Mouse (Mus musculus) E14TG2a.4 (cell line): ENCODE measurements around the gene Gm20388.

ENCODE experiments used
- H3K27me3 ChIP-seq: 2 replicates; pipeline ENCODE4 v1.6.1; 2014; ENCODE audit warnings: low read length, control low read depth; ENCODE audit not compliant: insufficient read depth
- H3K36me3 ChIP-seq: 2 replicates; pipeline ENCODE4 v1.6.1; 2014; ENCODE audit warnings: low read length, control low read depth; ENCODE audit not compliant: insufficient read depth
- H3K4me1 ChIP-seq: replicated peaks from 2 replicates; pipeline ENCODE4 v1.6.1; 2014; ENCODE audit warnings: low read depth, low read length, control low read depth
- H3K4me3 ChIP-seq: replicated peaks from 2 replicates; pipeline ENCODE4 v1.5.1; 2014; ENCODE audit warnings: mild to moderate bottlenecking, low read length
- H3K9me3 ChIP-seq: 2 replicates; pipeline ENCODE4 v1.6.1; 2014; ENCODE audit warnings: low read length, control low read depth
- CTCF ChIP-seq: conservative IDR thresholded peaks from 2 replicates; pipeline ENCODE4 v1.5.1; 2014; ENCODE audit warnings: low read length
- NANOG ChIP-seq: IDR thresholded peaks from 2 replicates; pipeline ENCODE4 v1.6.1; 2014; ENCODE audit warnings: borderline replicate concordance, low read length, mixed read lengths
- POU5F1 ChIP-seq: IDR thresholded peaks from 2 replicates; pipeline ENCODE4 v1.6.1; 2014; ENCODE audit warnings: low read length, borderline replicate concordance

The Gm20388 gene

GRCm38 (mm10) chr8:121084210-121084951 is 1173.7 kb downstream of the Gm20388 start, which contains the start of gene Foxf1:
TSS of gene Foxf1 (plus strand) at chr8:121084386.
- Histone ChIP-seq H3K4me3 (peak within 1 kb of the TSS; percentile 78), H3K9me3 (no peaks in the 10 kb centered on the region), H3K4me1 (peaks cover 45% of the 10 kb centered on the region), H3K36me3 (no peaks in the 10 kb centered on the region), H3K27me3 (peaks cover 94% of the 10 kb centered on the region)
- TF ChIP-seq CTCF (no peak), NANOG (no peak), POU5F1 (no peak)

DNA sequence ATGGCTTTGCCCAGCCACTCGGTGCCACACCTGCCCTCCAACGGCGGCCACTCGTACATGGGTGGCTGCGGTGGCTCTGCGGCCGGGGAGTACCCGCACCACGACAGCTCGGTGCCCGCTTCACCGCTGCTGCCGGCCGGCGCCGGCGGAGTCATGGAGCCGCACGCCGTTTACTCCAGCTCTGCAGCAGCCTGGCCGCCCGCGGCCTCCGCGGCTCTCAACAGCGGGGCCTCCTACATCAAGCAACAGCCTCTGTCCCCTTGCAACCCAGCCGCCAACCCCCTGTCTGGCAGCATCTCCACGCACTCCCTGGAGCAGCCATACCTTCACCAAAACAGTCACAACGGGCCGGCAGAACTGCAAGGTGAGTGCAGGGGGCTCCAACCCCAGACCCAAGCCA is 1174.4 kb downstream of the Gm20388 start:
- Histone ChIP-seq H3K36me3 (no peaks in the 10 kb centered on the region), H3K4me3 (peak overlapping the region; percentile 69), H3K27me3 (peaks cover 94% of the 10 kb centered on the region), H3K4me1 (peaks cover 49% of the 10 kb centered on the region), H3K9me3 (no peaks in the 10 kb centered on the region)
- TF ChIP-seq POU5F1 (no peak), CTCF (no peak)

- Histone ChIP-seq H3K36me3 (no peaks in the 10 kb centered on the region), H3K9me3 (no peaks in the 10 kb centered on the region), H3K4me3 (no peak overlapping the region), H3K27me3 (peaks cover 94% of the 10 kb centered on the region), H3K4me1 (peaks cover 47% of the 10 kb centered on the region)
- no peak for TF ChIP-seq NANOG
Observed at GRCm38 (mm10) chr8:121085561-121085960, 1174.9 kb downstream of the Gm20388 start.

DNA sequence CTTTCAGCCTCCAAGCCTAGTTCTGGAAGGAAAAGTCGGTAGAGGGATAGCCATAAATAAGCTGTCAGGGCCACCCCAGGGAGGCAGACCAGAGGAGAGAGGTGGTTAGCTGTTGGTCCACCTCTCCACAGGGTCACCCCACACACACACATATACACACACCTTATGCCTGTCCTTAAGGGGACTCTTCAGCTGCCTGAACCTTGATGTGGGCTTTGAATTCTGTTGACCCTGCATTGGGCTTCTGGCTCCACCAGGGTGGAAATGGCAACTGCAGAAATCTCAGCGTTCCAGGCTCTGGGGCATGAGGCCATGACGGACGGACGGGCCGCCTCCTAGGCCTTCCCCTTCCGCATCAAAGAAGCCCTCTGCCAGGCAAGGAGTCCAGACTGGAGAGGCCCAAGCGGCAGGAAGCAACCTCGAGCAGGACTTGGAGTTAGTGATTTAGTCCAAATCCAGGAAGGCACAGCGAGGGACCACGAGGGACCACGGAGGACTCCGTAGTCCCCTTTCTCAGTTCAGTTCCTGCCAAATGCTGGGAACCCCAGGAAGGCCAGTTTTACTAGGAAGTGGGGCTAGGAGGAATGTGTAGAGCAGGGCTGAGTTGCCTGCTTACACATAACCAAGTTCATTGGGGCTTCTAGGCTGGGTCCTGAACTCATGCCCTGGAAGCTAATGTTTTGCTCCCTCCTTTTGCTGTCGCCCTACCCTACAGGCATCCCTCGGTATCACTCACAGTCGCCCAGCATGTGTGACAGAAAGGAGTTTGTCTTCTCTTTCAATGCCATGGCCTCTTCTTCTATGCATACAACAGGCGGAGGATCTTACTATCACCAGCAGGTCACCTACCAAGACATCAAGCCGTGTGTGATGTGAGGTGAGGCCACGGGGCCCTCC is 1175.6 kb downstream of the Gm20388 start:
- TF ChIP-seq NANOG (no peak), CTCF (no peak), POU5F1 (no peak)
- H3K36me3 ChIP-seq, result no peaks in the 10 kb centered on the region
- no peak overlapping the region for H3K4me3 ChIP-seq
- peaks cover 94% of the 10 kb centered on the region for H3K27me3 ChIP-seq
- peaks cover 50% of the 10 kb centered on the region for H3K4me1 ChIP-seq
- H3K9me3 ChIP-seq, result no peaks in the 10 kb centered on the region

- Histone ChIP-seq H3K9me3 (no peaks in the 10 kb centered on the region), H3K4me3 (no peak overlapping the region), H3K36me3 (no peaks in the 10 kb centered on the region), H3K27me3 (peaks cover 90% of the 10 kb centered on the region), H3K4me1 (peaks cover 50% of the 10 kb centered on the region)
- TF ChIP-seq NANOG, result no peak
Observed at GRCm38 (mm10) chr8:121088281-121088680, 1177.6 kb downstream of the Gm20388 start.

DNA sequence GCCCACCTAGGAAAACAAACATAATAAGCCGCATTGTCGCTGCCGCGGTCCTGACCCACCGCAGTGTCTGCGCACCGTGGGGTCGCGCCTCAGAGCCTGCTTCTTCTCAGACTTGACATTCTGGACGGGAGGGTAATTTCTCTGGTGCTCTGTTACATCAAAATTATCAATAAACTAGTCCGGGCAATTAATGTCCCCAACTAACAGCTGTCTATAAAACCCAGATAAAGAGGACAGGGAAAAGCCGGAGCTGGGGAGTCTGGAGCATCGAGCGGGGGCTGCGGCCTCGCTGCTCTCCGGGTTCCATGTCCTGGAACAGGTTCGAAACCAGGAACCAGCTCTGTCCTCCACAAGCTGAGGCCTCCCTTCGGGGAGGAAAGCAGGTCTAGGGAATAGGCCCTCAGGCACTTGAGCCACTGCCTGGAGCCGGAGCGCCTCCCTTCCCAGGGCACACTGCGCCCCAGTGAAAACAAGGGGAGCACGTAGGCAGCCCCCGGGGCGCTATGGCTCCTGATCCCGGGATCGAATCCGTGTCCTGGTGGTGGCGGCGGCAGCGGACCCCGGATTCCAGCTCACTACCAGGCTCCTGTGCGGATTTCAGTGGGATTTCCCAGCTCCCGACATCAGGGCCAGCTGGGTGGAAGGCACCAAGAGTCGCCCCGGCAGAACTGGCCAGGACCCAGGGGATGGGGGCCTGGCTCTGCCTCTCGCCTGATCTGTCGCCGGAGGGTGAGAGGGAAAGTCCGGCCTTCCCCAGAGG is 1178.4 kb downstream of the Gm20388 start:
- Histone ChIP-seq H3K27me3 (peaks cover 92% of the 10 kb centered on the region), H3K4me1 (peaks cover 49% of the 10 kb centered on the region), H3K9me3 (no peaks in the 10 kb centered on the region), H3K4me3 (peak overlapping the region; percentile 71), H3K36me3 (no peaks in the 10 kb centered on the region)
- no peak for TF ChIP-seq CTCF
- no peak for TF ChIP-seq POU5F1
- TF ChIP-seq NANOG, result no peak

DNA sequence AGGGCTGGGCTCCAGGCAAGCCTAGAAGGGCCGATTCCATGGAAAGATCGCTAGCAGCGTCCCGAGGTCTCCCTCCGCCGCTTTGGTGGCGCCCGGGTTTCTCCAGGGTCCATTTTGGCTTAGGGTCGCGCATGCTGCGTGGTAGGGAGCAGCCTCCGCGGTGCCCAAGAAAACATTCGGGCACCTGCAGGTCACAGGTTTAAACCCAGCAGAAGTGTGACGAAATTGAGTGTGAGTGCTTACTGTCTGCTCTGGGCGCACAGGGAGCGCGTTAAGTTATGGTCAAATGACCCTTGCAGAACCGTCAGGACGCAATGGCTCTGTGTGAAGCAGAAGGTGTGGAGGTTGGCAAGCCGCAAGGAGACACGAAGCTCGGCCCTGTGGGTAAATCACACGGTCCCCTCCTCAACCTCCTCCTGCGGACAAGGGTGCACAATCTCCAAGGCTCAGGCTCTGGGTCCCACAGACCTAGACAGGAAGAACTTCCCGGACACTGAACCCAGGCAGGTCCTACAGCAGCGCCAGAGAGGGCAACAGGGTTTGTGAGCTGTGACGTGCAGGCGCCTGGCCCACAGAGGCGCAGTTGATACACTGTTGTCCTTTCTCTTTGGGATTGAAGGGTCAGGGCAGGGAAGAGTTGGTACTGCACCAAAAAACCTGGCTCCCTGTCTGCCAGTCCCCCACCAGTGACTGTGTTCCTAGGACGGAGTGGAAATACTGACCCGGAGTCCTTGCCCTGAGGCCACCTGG is 1179.2 kb downstream of the Gm20388 start:
- Histone ChIP-seq H3K27me3 (peaks cover 91% of the 10 kb centered on the region), H3K9me3 (no peaks in the 10 kb centered on the region), H3K36me3 (no peaks in the 10 kb centered on the region), H3K4me3 (peak overlapping the region; percentile 71), H3K4me1 (peaks cover 45% of the 10 kb centered on the region)
- TF ChIP-seq CTCF (no peak), NANOG (no peak), POU5F1 (no peak)

GRCm38 (mm10) chr8:121090716-121091115 is 1180.1 kb downstream of the Gm20388 start:
- H3K9me3 ChIP-seq, result no peaks in the 10 kb centered on the region
- H3K36me3 ChIP-seq, result no peaks in the 10 kb centered on the region
- no peak overlapping the region for H3K4me3 ChIP-seq
- TF ChIP-seq POU5F1 (no peak), NANOG (no peak), CTCF (no peak)
- H3K4me1 ChIP-seq, result peaks cover 40% of the 10 kb centered on the region
- peaks cover 86% of the 10 kb centered on the region for H3K27me3 ChIP-seq
